Mouse (Mus musculus) embryonic facial prominence, embryonic 15.5 days (tissue): Measurements from ENCODE around the gene Ephb2. TPM values are rescaled to one million over a fixed set of nuclear protein-coding genes. Genes with fewer than 3 reads are reported as not detected.

ENCODE experiments used
- ATAC-seq: fragments of 200-750 bp; cut with Nextera tagmentation; 2 replicates; pipeline ENCODE4 v1.8.0; 2017; ENCODE audit warnings: low read depth, moderate TSS enrichment; ENCODE audit not compliant: insufficient number of reproducible peaks, low FRiP score, low TSS enrichment
- H3K27ac ChIP-seq: fragments of 300-500 bp; sonication (generic); replicated peaks from 2 replicates; pipeline ENCODE4 v1.5.1; 2015; ENCODE audit warnings: mild to moderate bottlenecking, inconsistent platforms
- H3K27me3 ChIP-seq: fragments of 300-500 bp; sonication (generic); 2 replicates; pipeline ENCODE4 v1.6.1; 2015; ENCODE audit warnings: inconsistent platforms
- H3K36me3 ChIP-seq: fragments of 300-500 bp; sonication (generic); 2 replicates; pipeline ENCODE4 v1.6.1; 2015; ENCODE audit warnings: mild to moderate bottlenecking, inconsistent platforms
- H3K4me1 ChIP-seq: fragments of 300-500 bp; sonication (generic); 2 replicates; pipeline ENCODE4 v1.6.1; 2015; ENCODE audit warnings: inconsistent platforms
- H3K4me2 ChIP-seq: fragments of 300-500 bp; sonication (generic); replicated peaks from 2 replicates; pipeline ENCODE4 v1.6.1; 2015; ENCODE audit warnings: mild to moderate bottlenecking, inconsistent platforms
- H3K4me3 ChIP-seq: fragments of 300-500 bp; sonication (generic); replicated peaks from 2 replicates; pipeline ENCODE4 v1.5.1; 2015; ENCODE audit warnings: mild to moderate bottlenecking, inconsistent platforms
- H3K9ac ChIP-seq: fragments of 300-500 bp; sonication (generic); 2 replicates; pipeline ENCODE4 v1.6.1; 2015; ENCODE audit warnings: inconsistent platforms
- H3K9me3 ChIP-seq: fragments of 300-500 bp; sonication (generic); replicated peaks from 2 replicates; pipeline ENCODE4 v1.6.1; 2016; ENCODE audit warnings: inconsistent platforms
- WGBS: fragments of 180-500 bp; shearing (Covaris S2); methylation state at CpG from one replicate; pipeline ENCODE4 v1.1.7; 2015; 5-methylcytosine and 5-hydroxymethylcytosine counted together
- polyA plus RNA-seq: library from polyadenylated mRNA; unstranded; fragments of >200 nt; fragmentation: Nextera tagmentation; extraction: Ambion mirVana; gene quantifications from 2 replicates; pipeline ENCODE4 v1.2.1, GENCODE M21; 2015

Gene Ephb2
- polyA plus RNA-seq: 12.2 and 13.1 TPM in 2 replicates

DNA sequence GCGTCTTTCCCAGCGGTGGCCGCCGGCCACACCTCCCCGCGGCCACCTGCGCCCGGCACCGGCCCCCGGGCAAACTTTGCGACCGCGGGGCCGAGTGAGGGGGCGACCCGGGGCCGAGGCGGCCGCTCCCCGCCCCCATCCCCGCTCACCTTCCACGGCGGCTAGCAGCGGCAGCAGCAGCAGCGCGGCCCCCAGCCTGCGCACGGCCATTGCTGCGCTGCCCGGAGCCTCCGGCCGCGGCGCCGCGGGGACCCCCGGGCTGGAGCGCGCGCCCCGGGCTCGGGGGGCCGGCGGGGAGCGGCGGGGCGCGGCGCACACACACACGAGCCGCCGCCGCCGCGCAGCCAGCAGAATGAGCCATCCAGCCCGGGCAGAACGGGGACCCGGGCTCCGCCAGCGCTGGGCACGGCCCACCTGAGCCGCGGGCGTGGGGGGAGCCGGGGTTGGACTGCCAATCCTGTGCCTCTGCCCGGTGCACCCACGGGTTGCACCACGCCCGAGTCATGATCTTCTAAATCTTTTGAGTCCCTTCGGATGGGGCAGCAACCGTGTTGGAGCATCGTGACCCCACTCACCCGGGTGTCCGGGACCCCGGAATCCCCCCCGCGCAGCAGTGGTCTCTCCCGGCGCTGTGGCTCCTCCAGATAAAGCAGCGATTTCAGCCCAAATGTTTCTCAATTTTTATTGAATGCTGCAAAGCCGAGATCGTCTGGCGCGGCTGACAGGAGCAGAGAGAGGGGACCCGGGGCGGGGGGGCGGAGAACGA lies at the start of gene Ephb2:
Ephb2 (minus strand) TSS at position 368 of the 766 bp plus-strand sequence.
- Histone ChIP-seq H3K27ac (peak within 1 kb of the TSS; percentile 95), H3K9me3 (no peaks in the 10 kb centered on the region), H3K4me2 (peak within 1 kb of the TSS; percentile 96), H3K27me3 (peaks cover 8% of the 10 kb centered on the region), H3K4me1 (peaks cover 55% of the 10 kb centered on the region), H3K9ac (peak within 1 kb of the TSS; percentile 68), H3K36me3 (no peaks in the 10 kb centered on the region), H3K4me3 (peak within 1 kb of the TSS; percentile 67)
- WGBS: under 1% methylated on average over 88 of the region's 88 CpGs
- peak; percentile 78 for ATAC-seq

- Histone ChIP-seq H3K4me1 (0 out of 2 replicates have a peak, but pooled peaks cover 4% of the 10 kb centered on the region), H3K9ac (no peak overlapping the region), H3K27me3 (no peaks in the 10 kb centered on the region), H3K4me3 (no peak overlapping the region), H3K27ac (no peak overlapping the region), H3K9me3 (no peaks in the 10 kb centered on the region), H3K4me2 (no peak overlapping the region), H3K36me3 (no peaks in the 10 kb centered on the region)
- no peak for ATAC-seq
- 20% methylated on average over 5 of the region's 5 CpGs for WGBS
Observed at GRCm38 (mm10) chr4:136878601-136879000, 42.8 kb upstream of the Ephb2 start.

DNA sequence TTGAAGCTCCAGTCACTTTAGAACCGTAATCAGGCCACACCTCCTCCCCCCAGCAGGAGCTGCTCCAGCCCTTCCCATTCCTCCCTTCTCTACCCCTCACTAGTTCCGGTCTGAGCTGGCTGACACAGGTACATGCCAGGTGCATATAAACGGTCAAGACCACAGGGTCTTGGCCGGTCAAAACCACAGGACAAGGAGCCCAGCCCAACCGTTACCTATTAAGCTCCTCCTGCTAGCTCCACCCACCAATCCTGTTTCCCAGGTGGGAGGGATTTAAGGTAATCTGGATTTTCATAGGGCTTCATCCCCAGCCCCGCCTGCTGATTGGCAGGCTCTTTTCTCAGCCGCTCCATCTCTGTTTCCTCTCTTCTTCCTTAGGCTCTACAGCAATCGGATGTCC lies 42.4 kb upstream of the Ephb2 start:
- no peak for ATAC-seq
- Histone ChIP-seq H3K4me2 (no peak overlapping the region), H3K4me1 (0 out of 2 replicates have a peak, but pooled peaks cover 7% of the 10 kb centered on the region), H3K36me3 (no peaks in the 10 kb centered on the region), H3K4me3 (no peak overlapping the region), H3K27me3 (no peaks in the 10 kb centered on the region), H3K9ac (no peak overlapping the region), H3K9me3 (no peaks in the 10 kb centered on the region), H3K27ac (no peak overlapping the region)
- WGBS: 43% methylated on average over 8 of the region's 8 CpGs

DNA sequence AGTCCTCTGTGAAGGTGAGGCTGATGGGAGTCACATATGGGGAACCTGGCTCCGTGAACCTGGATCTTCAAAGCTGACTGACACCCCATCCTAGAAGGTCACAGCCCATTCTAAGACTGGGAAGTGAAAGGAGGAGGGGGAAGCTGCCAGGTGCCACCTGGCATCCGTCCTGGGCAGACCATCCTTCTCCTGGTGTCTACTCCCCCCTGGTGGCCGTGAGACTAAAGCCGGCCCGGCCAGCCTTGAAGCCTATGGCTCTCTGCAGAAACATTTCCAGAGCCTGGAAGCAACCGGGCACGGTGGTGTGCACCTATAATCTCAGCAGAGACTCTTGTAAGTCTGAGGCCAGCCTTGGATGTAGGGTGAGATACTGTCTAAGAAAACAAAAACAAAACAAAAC lies 41.2 kb upstream of the Ephb2 start:
- H3K9me3 ChIP-seq: no peaks in the 10 kb centered on the region
- H3K36me3 ChIP-seq: no peaks in the 10 kb centered on the region
- no peak for ATAC-seq
- H3K27me3 ChIP-seq: no peaks in the 10 kb centered on the region
- H3K4me3 ChIP-seq: no peak overlapping the region
- no peak overlapping the region for H3K9ac ChIP-seq
- H3K4me1 ChIP-seq: 0 out of 2 replicates have a peak, but pooled peaks cover 7% of the 10 kb centered on the region
- no peak overlapping the region for H3K27ac ChIP-seq
- no peak overlapping the region for H3K4me2 ChIP-seq
- WGBS: 16% methylated on average over 7 of the region's 7 CpGs

DNA sequence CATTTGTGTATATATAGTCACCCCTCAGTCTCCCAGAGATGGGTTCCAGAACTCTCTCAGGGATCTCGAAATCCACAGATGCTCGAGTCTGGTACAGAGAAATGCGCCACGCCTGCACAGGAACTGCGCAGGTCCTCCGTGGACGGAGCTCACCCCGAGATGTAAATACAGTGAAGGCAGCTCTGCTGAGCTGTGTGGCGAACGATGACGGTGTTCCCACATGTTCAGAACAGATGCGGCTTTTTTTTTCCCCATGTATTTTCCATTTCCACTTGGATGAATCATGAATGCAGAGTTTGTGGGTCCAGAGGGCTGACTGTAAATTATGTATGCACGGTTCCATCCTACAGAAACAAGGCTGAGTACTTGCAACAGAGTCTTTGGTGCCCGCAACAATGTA lies 39.2 kb upstream of the Ephb2 start:
- H3K36me3 ChIP-seq: no peaks in the 10 kb centered on the region
- no peak overlapping the region for H3K4me2 ChIP-seq
- H3K27me3 ChIP-seq: no peaks in the 10 kb centered on the region
- no peak overlapping the region for H3K27ac ChIP-seq
- H3K4me1 ChIP-seq: 0 out of 2 replicates have a peak, but pooled peaks cover 7% of the 10 kb centered on the region
- no peak overlapping the region for H3K9ac ChIP-seq
- WGBS: 61% methylated on average over 14 of the region's 14 CpGs
- no peaks in the 10 kb centered on the region for H3K9me3 ChIP-seq
- no peak for ATAC-seq
- H3K4me3 ChIP-seq: no peak overlapping the region

GRCm38 (mm10) chr4:136868371-136868770 lies 32.6 kb upstream of the Ephb2 start:
- H3K4me1 ChIP-seq: peaks cover 11% of the 10 kb centered on the region; the same call in 1 of the 2 replicates
- H3K9ac ChIP-seq: no peak overlapping the region
- H3K36me3 ChIP-seq: no peaks in the 10 kb centered on the region
- 78% methylated on average over 6 of the region's 6 CpGs for WGBS
- H3K9me3 ChIP-seq: no peaks in the 10 kb centered on the region
- no peak overlapping the region for H3K4me3 ChIP-seq
- H3K4me2 ChIP-seq: no peak overlapping the region
- H3K27ac ChIP-seq: no peak overlapping the region
- ATAC-seq: no peak
- H3K27me3 ChIP-seq: 0 out of 2 replicates have a peak, but pooled peaks cover 2% of the 10 kb centered on the region

- no peak overlapping the region for H3K4me3 ChIP-seq
- H3K9ac ChIP-seq: no peak overlapping the region
- WGBS: 12% methylated on average over 11 of the region's 12 CpGs
- peak; percentile 36; the same call in 1 of the 2 replicates for ATAC-seq
- H3K9me3 ChIP-seq: no peaks in the 10 kb centered on the region
- H3K27me3 ChIP-seq: peaks cover 7% of the 10 kb centered on the region; the same call in 1 of the 2 replicates
- peaks cover 11% of the 10 kb centered on the region; the same call in 1 of the 2 replicates for H3K4me1 ChIP-seq
- H3K4me2 ChIP-seq: no peak overlapping the region
- H3K27ac ChIP-seq: no peak overlapping the region
- H3K36me3 ChIP-seq: no peaks in the 10 kb centered on the region
Observed at GRCm38 (mm10) chr4:136867690-136868345, 32.0 kb upstream of the Ephb2 start.

- Histone ChIP-seq H3K27me3 (peaks cover 12% of the 10 kb centered on the region; the same call in 1 of the 2 replicates), H3K36me3 (no peaks in the 10 kb centered on the region), H3K4me1 (peaks cover 19% of the 10 kb centered on the region), H3K9me3 (no peaks in the 10 kb centered on the region), H3K4me2 (no peak overlapping the region), H3K4me3 (no peak overlapping the region), H3K27ac (no peak overlapping the region), H3K9ac (no peak overlapping the region)
- 44% methylated on average over 5 of the region's 5 CpGs for WGBS
- ATAC-seq: no peak
Observed at GRCm38 (mm10) chr4:136865531-136865930, 29.7 kb upstream of the Ephb2 start.

GRCm38 (mm10) chr4:136864751-136865470 lies 29.1 kb upstream of the Ephb2 start:
- Histone ChIP-seq H3K9ac (no peak overlapping the region), H3K4me2 (no peak overlapping the region), H3K36me3 (no peaks in the 10 kb centered on the region), H3K27me3 (peaks cover 12% of the 10 kb centered on the region; the same call in 1 of the 2 replicates), H3K4me1 (peaks cover 19% of the 10 kb centered on the region), H3K27ac (no peak overlapping the region), H3K9me3 (no peaks in the 10 kb centered on the region), H3K4me3 (no peak overlapping the region)
- 6% methylated on average over 15 of the region's 15 CpGs for WGBS
- ATAC-seq: no peak

DNA sequence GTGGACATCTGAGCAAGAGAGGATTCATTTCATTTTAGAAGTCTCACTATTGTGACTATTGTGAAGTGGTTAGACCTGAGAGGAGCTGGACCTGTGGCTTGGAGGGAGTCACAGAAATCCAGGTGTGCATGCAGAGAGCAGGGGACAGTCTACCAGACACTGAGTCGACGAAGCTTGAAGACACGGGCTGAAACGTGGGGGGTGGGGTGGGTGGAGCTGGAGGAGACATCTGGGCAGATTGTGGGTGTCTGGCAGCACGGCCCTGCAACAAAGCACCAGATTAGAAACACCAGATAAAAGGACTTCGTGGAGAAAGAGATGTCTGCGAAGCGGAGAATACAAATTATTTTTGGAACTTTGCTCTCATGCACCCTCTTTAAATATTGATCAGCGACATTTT lies 27.7 kb upstream of the Ephb2 start:
- H3K9me3 ChIP-seq: no peaks in the 10 kb centered on the region
- H3K4me3 ChIP-seq: no peak overlapping the region
- H3K27ac ChIP-seq: no peak overlapping the region
- ATAC-seq: no peak
- H3K36me3 ChIP-seq: no peaks in the 10 kb centered on the region
- H3K27me3 ChIP-seq: peaks cover 16% of the 10 kb centered on the region; the same call in 1 of the 2 replicates
- peaks cover 19% of the 10 kb centered on the region for H3K4me1 ChIP-seq
- H3K9ac ChIP-seq: no peak overlapping the region
- no peak overlapping the region for H3K4me2 ChIP-seq
- WGBS: 46% methylated on average over 9 of the region's 9 CpGs

DNA sequence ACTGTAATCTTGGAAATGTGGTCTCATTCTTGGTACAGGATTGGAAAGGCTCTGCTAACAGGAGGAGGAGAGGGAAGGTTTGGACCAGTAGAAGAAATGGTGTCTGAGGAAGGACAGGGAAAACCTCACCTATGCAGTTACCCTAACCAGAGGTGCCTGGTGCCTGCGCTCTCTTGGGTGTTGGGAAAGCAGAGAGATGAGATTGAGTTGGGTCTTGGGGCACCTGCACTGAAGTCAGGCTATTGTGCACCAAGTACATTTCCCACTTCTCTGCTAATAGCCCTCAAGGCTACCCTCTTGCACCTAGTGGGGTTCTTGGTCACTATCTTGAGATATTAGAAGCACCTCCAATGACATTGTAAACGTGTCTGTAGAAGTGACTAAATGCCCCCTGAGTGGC lies 26.6 kb upstream of the Ephb2 start:
- H3K9me3 ChIP-seq: no peaks in the 10 kb centered on the region
- ATAC-seq: no peak
- no peak overlapping the region for H3K4me3 ChIP-seq
- no peak overlapping the region for H3K27ac ChIP-seq
- no peak overlapping the region for H3K4me2 ChIP-seq
- no peak overlapping the region for H3K9ac ChIP-seq
- H3K36me3 ChIP-seq: no peaks in the 10 kb centered on the region
- H3K27me3 ChIP-seq: peaks cover 16% of the 10 kb centered on the region; the same call in 1 of the 2 replicates
- WGBS: 81% methylated on average over 2 of the region's 2 CpGs
- H3K4me1 ChIP-seq: peaks cover 16% of the 10 kb centered on the region
